In the genomic region with DNA sequence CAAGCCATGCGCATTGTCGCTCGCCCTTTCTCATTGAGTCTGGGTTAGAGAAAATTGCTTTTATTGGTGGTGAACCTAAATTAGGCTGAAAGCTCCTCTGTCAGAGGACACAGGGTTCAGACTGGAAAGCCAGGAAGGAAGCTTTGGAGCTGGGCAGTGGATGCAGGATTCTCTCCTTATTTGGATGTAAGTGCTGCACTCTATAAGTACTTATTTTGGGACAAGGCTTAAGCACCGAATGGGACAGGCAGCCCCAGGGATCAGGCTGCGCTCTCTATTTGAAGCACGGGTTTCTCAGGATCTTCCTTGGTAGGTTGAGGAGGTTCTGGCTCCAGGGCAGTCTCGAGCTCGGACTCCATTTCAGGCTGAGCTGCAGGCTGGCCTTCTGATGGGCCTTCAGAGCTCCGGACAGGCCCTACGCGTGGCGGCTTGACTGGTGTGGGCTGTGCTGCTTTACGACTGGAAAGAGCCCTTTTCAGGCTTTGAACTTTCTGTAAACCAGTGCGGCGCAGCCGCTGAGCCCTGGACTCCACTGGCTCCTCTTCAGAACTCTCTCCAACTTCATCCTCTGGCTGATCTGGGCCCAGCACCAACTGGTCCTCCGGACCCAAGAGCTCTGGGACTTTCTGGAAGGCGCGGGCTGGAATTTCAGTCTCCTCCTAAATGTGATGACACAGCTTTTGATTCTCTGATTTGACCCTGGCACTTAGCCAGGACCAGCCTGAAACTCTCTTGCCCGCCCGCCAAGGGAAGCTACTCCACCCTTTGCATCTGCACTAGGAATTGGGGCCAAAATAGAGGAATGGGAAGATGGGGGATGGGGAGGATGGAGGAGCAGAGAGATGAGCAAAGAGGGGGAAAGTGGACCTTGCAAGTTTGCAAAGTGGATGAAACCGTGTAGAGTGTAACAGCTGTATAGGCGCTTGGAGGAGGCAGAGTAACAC, we compare ENCODE assay signal across 8 mouse cellular contexts. TPM values are rescaled to one million over a fixed set of nuclear protein-coding genes. Genes with fewer than 3 reads are reported as not detected.
DNase-seq lines count a peak whose midpoint lies in the region; ATAC-seq and TF ChIP-seq lines count a peak whose summit lies in the region.
"Had no signal": no experiment of that assay in that cellular context is flagged by ENCODE, and none has a peak within 500 bp of the region (broad histone marks: within the 10 kb centered on the region; RNA-seq: fewer than 3 reads in every experiment).

No protein-coding gene starts in this region.

- TF ChIP-seq POLR2A in cerebellum, adult 2 months (IDR thresholded peaks at IDR 0.05; ENCODE audit: borderline replicate concordance, insufficient read depth, low read length), result no peak

- peak overlapping the region; percentile 25; the same call in 1 of the 2 replicates for H3K27ac ChIP-seq in cerebellum, adult 2 months (ENCODE audit: insufficient read depth, low read length)
- H3K27ac ChIP-seq in hindbrain, embryonic 16.5 days (ENCODE audit: low read depth, low read length), result peak overlapping the region; percentile 82
- H3K27ac ChIP-seq in liver, embryonic 13.5 days, result no peak overlapping the region
- H3K27ac ChIP-seq in neural tube, embryonic 15.5 days (replicated peaks), result peak overlapping the region; percentile 73

- H3K36me3 ChIP-seq in hindbrain, embryonic 16.5 days (ENCODE audit: control insufficient read depth, insufficient read depth, low read length), result no peaks in the 10 kb centered on the region
- H3K36me3 ChIP-seq in liver, embryonic 13.5 days, result no peaks in the 10 kb centered on the region
- no peaks in the 10 kb centered on the region for H3K36me3 ChIP-seq in neural tube, embryonic 15.5 days

- no peaks in the 10 kb centered on the region for H3K4me1 ChIP-seq in cerebellum, adult 2 months (ENCODE audit: control insufficient read depth, insufficient read depth, low read length)
- H3K4me1 ChIP-seq in hindbrain, embryonic 16.5 days (ENCODE audit: control insufficient read depth, insufficient read depth, low read depth, low read length), result peaks cover 11% of the 10 kb centered on the region
- no peaks in the 10 kb centered on the region for H3K4me1 ChIP-seq in liver, embryonic 13.5 days (replicated peaks)
- peaks cover 28% of the 10 kb centered on the region for H3K4me1 ChIP-seq in neural tube, embryonic 15.5 days

- H3K9ac ChIP-seq in hindbrain, embryonic 16.5 days (ENCODE audit: low read depth, low read length), result peak overlapping the region; percentile 85; the same call in 1 of the 2 replicates
- no peak overlapping the region for H3K9ac ChIP-seq in liver, embryonic 13.5 days
- peak overlapping the region; percentile 54; the same call in 1 of the 2 replicates for H3K9ac ChIP-seq in neural tube, embryonic 15.5 days (replicated peaks)

- peak; percentile 72 to 92 for DNase-seq in adrenal gland, adult (ENCODE audit: inconsistent age in 2 of 2, low spot score in 1 of 2)
- peak; percentile 35 to 37 for DNase-seq in cerebellum, adult 2 months
- peak; percentile 61 for DNase-seq in gastrocnemius, postnatal 14 days
- no peak for DNase-seq in liver, embryonic 13.5 days

- peak overlapping the region; percentile 90 for H3K4me2 ChIP-seq in hindbrain, embryonic 16.5 days (ENCODE audit: low read length)
- H3K4me2 ChIP-seq in liver, embryonic 13.5 days, result peak overlapping the region; percentile 63; the same call in 1 of the 2 replicates
- peak overlapping the region; percentile 67 for H3K4me2 ChIP-seq in neural tube, embryonic 15.5 days

- no peaks in the 10 kb centered on the region for H3K27me3 ChIP-seq in cerebellum, adult 2 months (ENCODE audit: control insufficient read depth, insufficient read depth, low read length)
- no peaks in the 10 kb centered on the region for H3K27me3 ChIP-seq in hindbrain, embryonic 16.5 days (replicated peaks; ENCODE audit: control insufficient read depth, insufficient read depth, low read length)
- peaks cover 27% of the 10 kb centered on the region for H3K27me3 ChIP-seq in liver, embryonic 13.5 days
- H3K27me3 ChIP-seq in neural tube, embryonic 15.5 days (replicated peaks), result no peaks in the 10 kb centered on the region

- H3K9me3 ChIP-seq in hindbrain, embryonic 16.5 days (ENCODE audit: control insufficient read depth, low read length), result no peaks in the 10 kb centered on the region
- no peaks in the 10 kb centered on the region for H3K9me3 ChIP-seq in liver, embryonic 13.5 days (replicated peaks)
- H3K9me3 ChIP-seq in neural tube, embryonic 15.5 days (replicated peaks), result no peaks in the 10 kb centered on the region

- peak overlapping the region; percentile 39 for H3K4me3 ChIP-seq in cerebellum, adult 2 months (replicated peaks; ENCODE audit: insufficient read depth, low read depth, low read length)
- H3K4me3 ChIP-seq in hindbrain, embryonic 16.5 days (ENCODE audit: low read length), result peak overlapping the region; percentile 52
- peak overlapping the region; percentile 49 for H3K4me3 ChIP-seq in liver, embryonic 13.5 days (replicated peaks)
- peak overlapping the region; percentile 47 for H3K4me3 ChIP-seq in neural tube, embryonic 15.5 days (replicated peaks)
- H3K4me3 ChIP-seq: erythroblast, embryonic 14.5 days had no signal

- TF ChIP-seq CTCF in cerebellum, adult 2 months (IDR thresholded peaks at IDR 0.05; ENCODE audit: borderline replicate concordance, insufficient read depth, low read depth, low read length), result no peak

- intact Hi-C loops in gastrocnemius, postnatal 14 days (cut with DNase I; ENCODE audit: low total_unique reads), result no loop called here

- WGBS in cerebellum, adult 2 months, result 56% methylated on average over 23 of the region's 23 CpGs
- WGBS in hindbrain, embryonic 16.5 days, result 52% methylated on average over 23 of the region's 23 CpGs
- 69% methylated on average over 23 of the region's 23 CpGs for WGBS in liver, embryonic 13.5 days (ENCODE audit: insufficient replicate concordance)
- 52% methylated on average over 23 of the region's 23 CpGs for WGBS in neural tube, embryonic 15.5 days

- ATAC-seq in hindbrain, embryonic 16.5 days, result 0 out of 2 replicates have a peak, but pooled peaks have one; percentile 1
- ATAC-seq in liver, embryonic 13.5 days (ENCODE audit: low read depth), result no peak
- no peak for ATAC-seq in neural tube, embryonic 15.5 days (ENCODE audit: low FRiP score)
- no peak for ATAC-seq in granulocyte monocyte progenitor cell, adult 5-6 weeks (replicated peaks; ENCODE audit: poor library complexity, severe bottlenecking)

RNA-seq across cellular contexts. Expression of gene Cavin3, which starts 1.3 kb away (rescaled TPM):
- polyA plus RNA-seq in cerebellum, adult 2 months (2012; rRNA removed), result 33.8 and 34.1 TPM in 2 replicates
- 10 to 100 TPM; 27.7 to 33.5 TPM for total RNA-seq in gastrocnemius, postnatal 14 days (2021)
- 43.0 TPM in 2 replicates for polyA plus RNA-seq in hindbrain, embryonic 16.5 days (2015; fragmentation: Nextera tagmentation; extraction: Ambion mirVana)
- 5.5 and 6.9 TPM in 2 replicates for polyA plus RNA-seq in liver, embryonic 13.5 days (2015; fragmentation: Nextera tagmentation; extraction: Ambion mirVana)
- 34.6 and 39.9 TPM in 2 replicates for polyA plus RNA-seq in neural tube, embryonic 15.5 days (2015; fragmentation: Nextera tagmentation; extraction: Ambion mirVana)
- not detected in 2 replicates for total RNA-seq in granulocyte monocyte progenitor cell, adult 5-6 weeks (2014; fragmentation: Nextera tagmentation)
- 0.05 and 1.1 TPM in 2 replicates for total RNA-seq in granulocyte monocyte progenitor cell, adult 5-6 weeks (2017)

RNA-seq across cellular contexts. Expression of gene Cckbr, which starts 55.3 kb away (rescaled TPM):
- 5.8 and 8.5 TPM in 2 replicates for polyA plus RNA-seq in cerebellum, adult 2 months (2012; rRNA removed)
- not detected for total RNA-seq in gastrocnemius, postnatal 14 days (2021)
- polyA plus RNA-seq in hindbrain, embryonic 16.5 days (2015; fragmentation: Nextera tagmentation; extraction: Ambion mirVana), result 7.7 and 8.1 TPM in 2 replicates
- polyA plus RNA-seq in liver, embryonic 13.5 days (2015; fragmentation: Nextera tagmentation; extraction: Ambion mirVana), result not detected in 2 replicates
- polyA plus RNA-seq in neural tube, embryonic 15.5 days (2015; fragmentation: Nextera tagmentation; extraction: Ambion mirVana), result 5.3 and 6.2 TPM in 2 replicates
- total RNA-seq in granulocyte monocyte progenitor cell, adult 5-6 weeks (2014; fragmentation: Nextera tagmentation), result not detected in 2 replicates
- not detected in 2 replicates for total RNA-seq in granulocyte monocyte progenitor cell, adult 5-6 weeks (2017)
- polyA plus RNA-seq: erythroblast, embryonic 14.5 days had no signal
